Mouse (Mus musculus): ENCODE data around the gene Zfp72. TPM values are rescaled to one million over a fixed set of nuclear protein-coding genes. Genes with fewer than 3 reads are reported as not detected.

The Zfp72 gene
- total RNA-seq (2021) (1 to 10 TPM; 2.5 to 2.9 TPM), polyA plus RNA-seq (2012; rRNA removed) (0.39 and 1.4 TPM in 2 replicates)
- long read RNA-seq, full-length matches to known transcripts = 2 of 4 reads
- long read RNA-seq, partial matches to known transcripts = 1 of 4 reads
- long read RNA-seq, other reads (novel, unspliced or antisense) = 1 of 4 reads

- Histone ChIP-seq H3K27ac (peak within 1 kb of the TSS; percentile 55), H3K27me3 (ENCODE audit: control insufficient read depth, insufficient read depth, low read length) (no peaks in the 10 kb centered on the region), H3K79me2 (replicated peaks; ENCODE audit: control insufficient read depth, insufficient read depth, low read length) (no peaks in the 10 kb centered on the region), H3K4me1 (ENCODE audit: control insufficient read depth, insufficient read depth, low read length) (no peaks in the 10 kb centered on the region), H3K36me3 (ENCODE audit: control insufficient read depth, insufficient read depth, low read length) (no peaks in the 10 kb centered on the region), H3K4me3 (peak within 1 kb of the TSS; percentile 68), H3K9ac (ENCODE audit: low read depth, low read length) (peak within 1 kb of the TSS; percentile 25)
- intact Hi-C loops (cut with DNase I) = no loop called here
- DNase-seq = peak; percentile 76
- WGBS = 2% methylated on average over 14 of the region's 14 CpGs
- 0 out of 2 replicates have a peak, but pooled peaks have one; percentile 24 for TF ChIP-seq EP300 (IDR thresholded peaks at IDR 0.05; ENCODE audit: insufficient read depth, low read depth, low read length)
- peak; percentile 65 for TF ChIP-seq POLR2A (IDR thresholded peaks at IDR 0.05; ENCODE audit: insufficient read depth, low read depth, low read length)
- no peak for TF ChIP-seq CTCF (IDR thresholded peaks at IDR 0.05)
These were observed at the start of gene Zfp72 for GRCm38 (mm10) chr13:74390371-74390990. Zfp72 (minus strand) TSS chr13:74390836.

GRCm38 (mm10) chr13:74439895-74440294 is 49.3 kb upstream of the Zfp72 start:
- no peak overlapping the region for H3K27ac ChIP-seq
- H3K9ac ChIP-seq (ENCODE audit: low read depth, low read length) = no peak overlapping the region
- no peaks in the 10 kb centered on the region for H3K4me1 ChIP-seq (ENCODE audit: control insufficient read depth, insufficient read depth, low read length)
- no peaks in the 10 kb centered on the region for H3K27me3 ChIP-seq (ENCODE audit: control insufficient read depth, insufficient read depth, low read length)
- TF ChIP-seq CTCF (IDR thresholded peaks at IDR 0.05) (no peak), EP300 (IDR thresholded peaks at IDR 0.05; ENCODE audit: insufficient read depth, low read depth, low read length) (no peak), POLR2A (IDR thresholded peaks at IDR 0.05; ENCODE audit: insufficient read depth, low read depth, low read length) (no peak)
- H3K4me3 ChIP-seq = no peak overlapping the region
- intact Hi-C loops (cut with DNase I) = no loop called here
- no peaks in the 10 kb centered on the region for H3K36me3 ChIP-seq (ENCODE audit: control insufficient read depth, insufficient read depth, low read length)
- no peak for DNase-seq
- 19% methylated on average over 19 of the region's 19 CpGs for WGBS
- H3K79me2 ChIP-seq (replicated peaks; ENCODE audit: control insufficient read depth, insufficient read depth, low read length) = no peaks in the 10 kb centered on the region

- intact Hi-C loops (cut with DNase I) = no loop called here
- Histone ChIP-seq H3K27me3 (ENCODE audit: control insufficient read depth, insufficient read depth, low read length) (no peaks in the 10 kb centered on the region), H3K27ac (no peak within 1 kb of the TSS), H3K4me1 (ENCODE audit: control insufficient read depth, insufficient read depth, low read length) (no peaks in the 10 kb centered on the region), H3K9ac (ENCODE audit: low read depth, low read length) (no peak within 1 kb of the TSS), H3K36me3 (ENCODE audit: control insufficient read depth, insufficient read depth, low read length) (no peaks in the 10 kb centered on the region), H3K4me3 (no peak within 1 kb of the TSS), H3K79me2 (replicated peaks; ENCODE audit: control insufficient read depth, insufficient read depth, low read length) (no peaks in the 10 kb centered on the region)
- no peak for TF ChIP-seq EP300 (IDR thresholded peaks at IDR 0.05; ENCODE audit: insufficient read depth, low read depth, low read length)
- TF ChIP-seq CTCF (IDR thresholded peaks at IDR 0.05) = no peak
- TF ChIP-seq POLR2A (IDR thresholded peaks at IDR 0.05; ENCODE audit: insufficient read depth, low read depth, low read length) = no peak
- 21% methylated on average over 11 of the region's 11 CpGs for WGBS
- DNase-seq = no peak
These were observed 8.7 kb upstream of the Zfp72 start, which contains the start of gene Ftl1-ps1 for GRCm38 (mm10) chr13:74399298-74399839. Ftl1-ps1 (plus strand) TSS chr13:74399694.

- 69% methylated on average over 2 of the region's 2 CpGs for WGBS
These were observed 520 bp upstream of the Zfp72 start for GRCm38 (mm10) chr13:74391156-74391555.

GRCm38 (mm10) chr13:74389730-74390129 is 906 bp downstream of the Zfp72 start:
- Histone ChIP-seq H3K27ac (no peak overlapping the region), H3K36me3 (ENCODE audit: control insufficient read depth, insufficient read depth, low read length) (no peaks in the 10 kb centered on the region), H3K79me2 (replicated peaks; ENCODE audit: control insufficient read depth, insufficient read depth, low read length) (no peaks in the 10 kb centered on the region), H3K4me1 (ENCODE audit: control insufficient read depth, insufficient read depth, low read length) (no peaks in the 10 kb centered on the region), H3K9ac (ENCODE audit: low read depth, low read length) (no peak overlapping the region), H3K4me3 (peak overlapping the region; percentile 68), H3K27me3 (ENCODE audit: control insufficient read depth, insufficient read depth, low read length) (no peaks in the 10 kb centered on the region)
- 63% methylated on average over 6 of the region's 6 CpGs for WGBS
- intact Hi-C loops (cut with DNase I) = no loop called here
- no peak for TF ChIP-seq EP300 (IDR thresholded peaks at IDR 0.05; ENCODE audit: insufficient read depth, low read depth, low read length)
- TF ChIP-seq CTCF (IDR thresholded peaks at IDR 0.05) = peak; percentile 35
- no peak for DNase-seq

More at GRCm38 (mm10) chr13:74391156-74391555, 520 bp upstream of the Zfp72 start:
- no peaks in the 10 kb centered on the region for H3K27me3 ChIP-seq (ENCODE audit: control insufficient read depth, insufficient read depth, low read length)
- no peaks in the 10 kb centered on the region for H3K36me3 ChIP-seq (ENCODE audit: control insufficient read depth, insufficient read depth, low read length)
- H3K4me1 ChIP-seq (ENCODE audit: control insufficient read depth, insufficient read depth, low read length) = no peaks in the 10 kb centered on the region
- no peak for DNase-seq
- no peaks in the 10 kb centered on the region for H3K79me2 ChIP-seq (replicated peaks; ENCODE audit: control insufficient read depth, insufficient read depth, low read length)
- no peak overlapping the region for H3K9ac ChIP-seq (ENCODE audit: low read depth, low read length)
- H3K4me3 ChIP-seq = no peak overlapping the region
- no peak overlapping the region for H3K27ac ChIP-seq
- no peak for TF ChIP-seq CTCF (IDR thresholded peaks at IDR 0.05)
- no peak for TF ChIP-seq EP300 (IDR thresholded peaks at IDR 0.05; ENCODE audit: insufficient read depth, low read depth, low read length)
- no peak for TF ChIP-seq POLR2A (IDR thresholded peaks at IDR 0.05; ENCODE audit: insufficient read depth, low read depth, low read length)
- intact Hi-C loops (cut with DNase I) = no loop called here

GRCm38 (mm10) chr13:74382289-74382688 is 8.3 kb downstream of the Zfp72 start:
- no peak overlapping the region for H3K4me3 ChIP-seq
- TF ChIP-seq EP300 (IDR thresholded peaks at IDR 0.05; ENCODE audit: insufficient read depth, low read depth, low read length) (no peak), POLR2A (IDR thresholded peaks at IDR 0.05; ENCODE audit: insufficient read depth, low read depth, low read length) (no peak), CTCF (IDR thresholded peaks at IDR 0.05) (no peak)
- intact Hi-C loops (cut with DNase I) = no loop called here
- H3K36me3 ChIP-seq (ENCODE audit: control insufficient read depth, insufficient read depth, low read length) = 0 out of 2 replicates have a peak, but pooled peaks cover 3% of the 10 kb centered on the region
- H3K27ac ChIP-seq = no peak overlapping the region
- no peaks in the 10 kb centered on the region for H3K79me2 ChIP-seq (replicated peaks; ENCODE audit: control insufficient read depth, insufficient read depth, low read length)
- no peak for DNase-seq
- no peaks in the 10 kb centered on the region for H3K27me3 ChIP-seq (ENCODE audit: control insufficient read depth, insufficient read depth, low read length)
- 59% methylated on average over 3 of the region's 3 CpGs for WGBS
- no peak overlapping the region for H3K9ac ChIP-seq (ENCODE audit: low read depth, low read length)
- no peaks in the 10 kb centered on the region for H3K4me1 ChIP-seq (ENCODE audit: control insufficient read depth, insufficient read depth, low read length)

Measured in heart, adult 2 months (tissue).